Mouse (Mus musculus): Measurements from ENCODE around the gene Dydc2.

The Dydc2 gene

DNA sequence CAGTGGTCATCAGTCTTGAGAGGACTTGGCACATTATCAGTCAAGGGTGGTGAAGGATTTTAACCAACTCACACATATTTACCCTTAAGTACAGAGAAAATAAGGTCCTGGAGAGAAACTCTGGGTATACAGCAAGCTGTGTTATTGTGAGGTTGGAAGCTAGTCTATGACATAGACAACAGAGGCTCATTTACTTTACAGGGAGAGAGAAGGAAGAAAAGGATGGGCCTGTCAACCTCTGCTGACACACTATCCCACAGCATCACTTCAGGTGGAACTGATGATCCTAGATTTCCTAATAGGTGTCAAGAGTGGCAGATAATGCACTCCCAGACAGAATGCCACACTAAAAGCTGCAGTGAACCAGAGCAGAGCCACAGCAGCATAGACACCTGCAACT lies at the start of gene Dydc2:
Gene Dydc2, minus strand, starts transcription at position 101 of the 400 bp plus-strand sequence.
- in situ Hi-C loops (cut with MboI; ENCODE audit: low pct_unique_long_range_greater_than_20kb in 1 of 2, low sequenced_read_pairs in 2 of 2, unreplicated experiment in 1 of 2) = no loop called here

DNA sequence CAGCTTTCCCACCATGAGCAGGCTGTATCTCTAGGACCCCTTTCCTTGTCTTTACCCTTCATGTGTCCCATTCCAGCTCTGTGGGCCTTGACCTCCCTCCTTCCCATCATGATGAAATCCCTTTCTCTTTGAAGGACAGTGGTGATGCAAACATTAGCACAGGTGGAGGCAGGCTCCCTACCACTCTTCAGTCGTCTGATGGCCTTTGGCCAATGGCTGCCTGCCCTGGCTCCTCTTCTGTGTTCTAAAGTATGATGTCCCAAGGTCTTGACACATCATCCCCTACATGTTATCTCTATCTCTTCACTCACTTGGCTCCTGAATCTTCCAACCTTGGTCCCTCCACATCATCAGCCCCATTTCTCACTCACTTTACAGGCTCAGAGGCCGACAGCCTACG lies 47.3 kb upstream of the Dydc2 start:
- in situ Hi-C loops (cut with MboI; ENCODE audit: low pct_unique_long_range_greater_than_20kb in 1 of 2, low sequenced_read_pairs in 2 of 2, unreplicated experiment in 1 of 2) = no loop called here

DNA sequence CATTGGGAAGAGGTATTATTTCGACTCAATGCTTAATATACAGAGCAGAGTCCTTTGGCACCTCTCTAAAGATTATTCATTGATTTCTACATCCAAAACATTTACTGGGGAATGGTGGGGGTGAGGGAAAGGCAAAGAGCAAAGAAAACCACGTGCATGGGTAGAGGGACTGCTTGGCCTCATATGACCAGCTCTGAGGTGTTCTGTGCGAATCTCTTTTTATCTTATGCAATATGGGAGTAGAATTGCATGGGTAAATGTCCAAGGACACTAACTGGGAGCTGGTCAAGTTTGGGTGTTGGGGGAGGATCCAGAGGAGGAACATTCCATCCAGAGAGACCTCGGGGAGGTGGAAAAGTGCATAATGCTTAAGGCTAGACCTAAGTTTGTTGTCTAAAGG lies 43.9 kb upstream of the Dydc2 start:
- in situ Hi-C loops (cut with MboI; ENCODE audit: low pct_unique_long_range_greater_than_20kb in 1 of 2, low sequenced_read_pairs in 2 of 2, unreplicated experiment in 1 of 2) = no loop called here

DNA sequence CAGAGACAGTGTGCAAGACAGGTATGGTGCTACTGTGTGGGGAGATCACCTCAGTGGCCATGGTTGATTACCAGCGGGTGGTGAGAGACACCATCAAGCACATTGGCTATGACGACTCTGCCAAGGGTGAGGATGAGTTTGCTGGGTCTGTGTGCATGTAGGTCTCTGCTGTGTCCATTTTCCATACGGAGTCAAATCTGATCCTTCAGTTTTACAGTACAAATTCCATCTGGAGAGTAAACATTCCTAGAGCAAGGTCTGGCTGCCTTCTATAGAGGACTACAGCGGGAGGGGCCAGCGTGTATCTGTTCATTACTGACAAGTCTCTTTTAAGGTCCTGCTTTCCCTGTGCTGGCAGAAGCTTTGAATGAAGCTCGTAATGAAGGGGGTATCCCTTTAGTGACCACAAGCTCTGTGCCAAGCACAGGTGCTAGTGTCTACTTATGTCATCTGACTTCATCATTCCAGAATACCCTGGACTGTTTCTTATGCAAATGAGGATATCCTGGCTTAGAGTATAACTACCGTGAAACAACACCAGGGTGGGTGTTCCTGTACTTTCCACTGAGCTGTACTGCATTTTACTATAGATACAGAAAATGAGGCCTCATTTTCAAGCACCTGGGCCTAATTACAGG lies 42.1 kb upstream of the Dydc2 start:
- in situ Hi-C loops (cut with MboI; ENCODE audit: low pct_unique_long_range_greater_than_20kb in 1 of 2, low sequenced_read_pairs in 2 of 2, unreplicated experiment in 1 of 2) = no loop called here

DNA sequence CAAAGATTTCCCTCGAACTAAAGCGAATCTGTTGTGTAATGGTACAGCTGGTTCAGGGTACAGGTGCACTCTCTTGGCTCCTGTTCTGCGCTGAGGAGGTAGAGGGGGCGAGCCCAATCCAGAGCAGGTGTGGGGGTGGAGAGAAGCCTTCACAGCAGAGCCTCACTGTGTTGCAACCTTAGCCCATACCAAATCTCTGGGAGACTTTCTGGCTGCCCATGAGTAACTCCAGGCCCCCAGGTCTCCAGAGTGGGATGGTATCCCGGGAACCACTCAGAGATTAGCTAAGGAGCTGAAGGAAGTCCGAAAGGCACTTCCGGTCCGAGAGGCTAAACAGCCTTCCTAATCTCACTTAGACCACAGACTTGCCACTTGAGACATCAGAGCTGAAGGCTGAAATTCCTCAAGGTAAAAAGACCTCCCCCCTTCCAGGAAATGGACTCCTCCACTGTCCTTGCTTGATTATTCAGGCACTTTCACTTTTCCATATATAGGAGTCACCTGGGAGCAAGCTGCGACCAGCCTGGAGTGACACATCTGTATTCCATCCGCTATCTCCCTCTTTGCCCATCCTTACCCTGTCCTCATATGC lies 35.9 kb upstream of the Dydc2 start, which contains the start of gene Mat1a:
Gene Mat1a, plus strand, starts transcription at position 183 of the 592 bp plus-strand sequence.
- in situ Hi-C loops (cut with MboI; ENCODE audit: low pct_unique_long_range_greater_than_20kb in 1 of 2, low sequenced_read_pairs in 2 of 2, unreplicated experiment in 1 of 2) = no loop called here

DNA sequence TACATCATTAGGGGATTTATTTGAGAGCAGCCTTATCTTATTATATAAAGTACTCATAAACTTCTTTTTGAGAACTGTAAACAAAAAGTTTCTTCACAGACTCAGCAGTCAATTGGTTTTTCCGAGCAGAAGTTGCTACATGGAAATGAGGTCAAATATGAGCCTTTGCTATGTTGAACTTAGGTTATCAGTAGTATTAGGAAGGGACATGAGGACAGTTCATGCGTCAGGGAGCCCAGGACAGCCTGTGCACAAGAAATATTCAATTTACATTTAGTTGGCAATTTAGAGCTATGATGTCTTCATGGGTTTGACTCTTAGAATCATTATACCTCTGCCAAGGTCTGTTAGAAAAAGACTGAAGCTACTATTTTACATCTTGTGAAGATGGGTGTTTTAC lies 33.3 kb upstream of the Dydc2 start:
- in situ Hi-C loops (cut with MboI; ENCODE audit: low pct_unique_long_range_greater_than_20kb in 1 of 2, low sequenced_read_pairs in 2 of 2, unreplicated experiment in 1 of 2) = no loop called here

DNA sequence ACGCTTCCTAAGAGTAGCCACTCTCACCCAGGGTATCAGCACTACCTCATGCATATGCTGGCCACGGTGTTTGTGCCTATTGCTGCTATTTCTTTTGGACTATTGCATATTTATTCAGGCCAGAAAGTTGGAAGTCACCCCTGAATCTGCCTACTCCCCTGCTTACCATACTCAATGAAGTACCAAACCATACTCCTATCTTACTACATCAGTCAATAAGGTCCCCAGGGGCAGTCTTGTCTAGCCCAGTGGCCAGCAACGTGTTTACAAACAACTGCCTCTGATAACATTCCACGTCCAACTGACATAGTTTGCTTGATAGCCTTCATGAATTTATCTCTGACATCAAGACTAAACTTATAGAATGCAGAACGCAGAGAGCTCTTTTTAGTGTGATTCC lies 32.2 kb upstream of the Dydc2 start:
- in situ Hi-C loops (cut with MboI; ENCODE audit: low pct_unique_long_range_greater_than_20kb in 1 of 2, low sequenced_read_pairs in 2 of 2, unreplicated experiment in 1 of 2) = no loop called here

DNA sequence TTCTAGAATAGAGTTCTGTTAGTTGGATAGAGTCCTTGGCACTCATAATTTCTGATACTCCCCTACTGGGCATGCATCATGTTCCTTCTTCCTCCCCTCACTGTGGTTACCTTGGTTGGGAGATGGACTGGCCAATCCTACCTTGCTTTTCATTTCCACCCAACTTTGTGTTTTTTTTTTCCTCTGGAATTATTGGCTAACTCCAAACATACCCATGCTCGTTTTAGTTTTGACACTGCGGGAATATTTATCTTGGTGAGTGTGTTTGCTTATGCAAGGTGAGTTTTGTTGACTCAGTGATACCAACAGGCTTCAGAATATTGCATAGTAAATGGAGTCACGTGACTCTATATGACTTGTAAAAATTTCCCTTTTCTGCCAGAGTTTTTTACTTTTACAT lies 31.7 kb upstream of the Dydc2 start:
- in situ Hi-C loops (cut with MboI; ENCODE audit: low pct_unique_long_range_greater_than_20kb in 1 of 2, low sequenced_read_pairs in 2 of 2, unreplicated experiment in 1 of 2) = no loop called here

DNA sequence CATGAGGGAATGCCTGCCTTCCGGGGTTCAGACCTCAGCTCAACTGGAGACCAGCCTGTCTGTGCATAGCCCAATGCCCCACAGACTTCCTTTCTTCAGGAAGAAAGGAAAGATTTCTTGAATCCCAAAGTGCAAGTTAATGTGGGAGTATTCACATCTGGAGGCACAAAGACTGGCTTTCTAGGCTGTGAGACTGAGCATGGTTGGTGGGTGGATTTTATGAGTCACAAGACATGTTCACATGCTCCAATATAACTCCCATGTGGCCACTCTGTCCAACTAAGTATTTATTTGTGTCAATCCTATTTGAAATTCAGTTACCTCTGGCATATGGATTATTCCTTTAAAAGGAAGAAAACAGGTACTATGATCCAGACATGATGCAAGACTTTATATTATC lies 29.7 kb upstream of the Dydc2 start:
- in situ Hi-C loops (cut with MboI; ENCODE audit: low pct_unique_long_range_greater_than_20kb in 1 of 2, low sequenced_read_pairs in 2 of 2, unreplicated experiment in 1 of 2) = no loop called here

DNA sequence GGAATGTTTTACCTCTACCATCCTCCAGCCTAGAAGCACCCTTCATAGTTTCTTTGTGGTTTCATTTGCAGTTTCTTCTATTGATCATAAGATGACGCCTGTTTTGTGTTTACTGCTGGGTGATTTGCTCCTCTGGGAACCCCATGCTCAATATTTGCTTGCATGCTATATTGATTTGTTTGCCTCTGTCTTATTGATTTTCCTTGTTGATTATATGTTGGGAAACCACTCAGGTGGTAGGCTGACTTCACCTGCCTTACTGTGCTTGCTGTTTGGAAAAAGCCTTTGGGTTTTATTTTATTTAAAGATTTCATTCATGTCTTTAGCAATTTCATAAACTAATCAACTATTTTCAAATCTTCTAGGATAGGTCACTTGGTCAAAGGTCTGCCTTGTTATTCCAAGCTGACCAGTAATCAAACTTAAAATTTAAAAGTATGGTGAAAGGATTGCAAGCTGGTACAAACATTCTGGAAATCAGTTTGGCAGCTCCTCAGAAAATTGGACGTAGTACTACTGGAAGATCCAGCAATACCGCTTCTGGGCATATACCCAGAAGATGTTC lies 27.4 kb upstream of the Dydc2 start:
- in situ Hi-C loops (cut with MboI; ENCODE audit: low pct_unique_long_range_greater_than_20kb in 1 of 2, low sequenced_read_pairs in 2 of 2, unreplicated experiment in 1 of 2) = no loop called here

DNA sequence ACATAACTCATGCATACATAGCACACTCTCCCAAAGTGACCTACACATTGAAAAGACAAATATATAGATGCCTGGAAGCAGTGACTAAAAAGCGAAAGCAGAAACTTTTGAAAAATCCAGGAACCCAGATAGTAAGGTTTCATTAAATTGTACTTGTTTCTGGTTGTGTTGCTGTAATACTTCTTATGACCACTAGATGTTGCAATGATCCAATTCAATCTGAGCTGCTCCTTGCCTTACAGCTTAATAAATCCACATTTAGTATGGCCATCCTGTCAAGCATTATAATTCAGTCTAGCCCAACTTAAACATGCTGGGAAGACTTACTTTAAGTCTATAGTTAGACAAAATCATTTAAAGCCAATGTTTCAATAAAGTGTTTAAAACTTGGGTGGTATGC lies 25.1 kb upstream of the Dydc2 start:
- in situ Hi-C loops (cut with MboI; ENCODE audit: low pct_unique_long_range_greater_than_20kb in 1 of 2, low sequenced_read_pairs in 2 of 2, unreplicated experiment in 1 of 2) = loop anchor here in 1 of 2 experiments (5.0 kb wide), 1 partner anchor 73 kb away; no protein-coding TSS in a partner anchor

- in situ Hi-C loops (cut with MboI; ENCODE audit: low pct_unique_long_range_greater_than_20kb in 1 of 2, low sequenced_read_pairs in 2 of 2, unreplicated experiment in 1 of 2) = loop anchor here in 1 of 2 experiments (5.0 kb wide), 1 partner anchor 77 kb away; no protein-coding TSS in a partner anchor
These were observed 21.8 kb upstream of the Dydc2 start for GRCm38 (mm10) chr14:41090777-41091176.

DNA sequence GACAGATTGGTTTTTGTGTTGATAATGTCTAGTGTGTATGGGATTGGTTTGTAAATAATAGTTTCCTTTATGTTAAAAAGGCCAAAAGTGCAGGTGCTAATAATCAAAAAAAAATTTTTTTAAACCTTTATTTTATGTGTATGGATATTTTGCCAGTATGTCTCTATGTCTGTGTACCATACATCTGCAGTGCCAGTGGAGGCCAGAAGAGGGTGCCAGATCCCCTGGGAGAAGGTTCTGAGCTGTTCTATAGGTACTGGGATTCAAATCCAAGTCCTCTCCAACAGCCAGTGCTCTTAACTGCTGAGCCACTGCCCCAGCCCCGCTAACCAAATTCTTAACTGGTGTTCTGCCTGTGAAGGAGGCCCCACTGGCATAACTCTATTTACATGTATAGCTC lies 18.5 kb upstream of the Dydc2 start:
- in situ Hi-C loops (cut with MboI; ENCODE audit: low pct_unique_long_range_greater_than_20kb in 1 of 2, low sequenced_read_pairs in 2 of 2, unreplicated experiment in 1 of 2) = no loop called here

GRCm38 (mm10) chr14:41082408-41082807 lies 13.4 kb upstream of the Dydc2 start:
- in situ Hi-C loops (cut with MboI; ENCODE audit: low pct_unique_long_range_greater_than_20kb in 1 of 2, low sequenced_read_pairs in 2 of 2, unreplicated experiment in 1 of 2) = no loop called here

DNA sequence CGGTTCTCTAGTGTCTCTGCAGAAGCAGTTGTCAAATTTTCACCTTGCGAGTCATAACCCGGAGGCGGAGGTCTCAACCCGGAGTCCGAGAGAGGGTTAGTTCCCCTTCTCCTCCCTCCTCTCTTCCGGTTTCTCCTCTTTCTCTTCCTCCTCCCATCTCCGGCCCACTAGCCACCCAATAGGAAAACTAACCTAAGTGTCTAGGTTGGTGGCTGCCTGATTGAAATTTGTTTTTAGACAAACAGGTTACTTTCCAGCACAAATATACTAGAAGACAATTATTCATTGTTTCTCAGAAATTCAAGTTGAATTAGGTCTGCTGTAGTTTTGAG lies 3.9 kb upstream of the Dydc2 start:
- in situ Hi-C loops (cut with MboI; ENCODE audit: low pct_unique_long_range_greater_than_20kb in 1 of 2, low sequenced_read_pairs in 2 of 2, unreplicated experiment in 1 of 2) = no loop called here

- in situ Hi-C loops (cut with MboI; ENCODE audit: low pct_unique_long_range_greater_than_20kb in 1 of 2, low sequenced_read_pairs in 2 of 2, unreplicated experiment in 1 of 2) = no loop called here
These were observed 3.4 kb upstream of the Dydc2 start, which contains the start of gene Dydc1 for GRCm38 (mm10) chr14:41072229-41072943. Gene Dydc1, plus strand, starts transcription at chr14:41072911.

DNA sequence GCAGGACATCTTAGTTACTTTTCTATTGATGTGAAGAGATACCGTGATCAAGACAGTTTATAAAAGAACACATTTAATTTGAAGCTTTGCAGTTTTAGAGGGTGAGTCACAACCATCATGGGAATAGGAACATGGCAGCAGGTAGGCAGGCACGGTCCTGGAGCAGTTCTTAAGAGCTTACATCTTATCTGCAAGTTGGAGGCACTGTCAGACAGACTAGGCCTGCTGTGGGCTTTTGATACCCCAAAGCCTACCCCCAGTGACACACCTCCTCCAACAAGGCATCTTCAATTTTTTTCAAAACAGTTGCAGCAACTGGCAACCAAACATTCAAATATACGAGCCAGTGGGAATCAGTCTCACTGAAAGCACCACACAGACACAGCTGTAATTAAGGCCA lies 1.3 kb upstream of the Dydc2 start:
- in situ Hi-C loops (cut with MboI; ENCODE audit: low pct_unique_long_range_greater_than_20kb in 1 of 2, low sequenced_read_pairs in 2 of 2, unreplicated experiment in 1 of 2) = no loop called here

- in situ Hi-C loops (cut with MboI; ENCODE audit: low pct_unique_long_range_greater_than_20kb in 1 of 2, low sequenced_read_pairs in 2 of 2, unreplicated experiment in 1 of 2) = no loop called here
These were observed 2.6 kb downstream of the Dydc2 start for GRCm38 (mm10) chr14:41066416-41066815.

GRCm38 (mm10) chr14:41065168-41065567 lies 3.8 kb downstream of the Dydc2 start:
- in situ Hi-C loops (cut with MboI; ENCODE audit: low pct_unique_long_range_greater_than_20kb in 1 of 2, low sequenced_read_pairs in 2 of 2, unreplicated experiment in 1 of 2) = no loop called here

Data from mouse embryonic stem cell (cell line).